Mouse (Mus musculus): Measurements from ENCODE around the gene Tctn1.
A peak's percentile ranks its signal among the peaks of the same experiment; 100 is the strongest.

Tctn1 gene

DNA sequence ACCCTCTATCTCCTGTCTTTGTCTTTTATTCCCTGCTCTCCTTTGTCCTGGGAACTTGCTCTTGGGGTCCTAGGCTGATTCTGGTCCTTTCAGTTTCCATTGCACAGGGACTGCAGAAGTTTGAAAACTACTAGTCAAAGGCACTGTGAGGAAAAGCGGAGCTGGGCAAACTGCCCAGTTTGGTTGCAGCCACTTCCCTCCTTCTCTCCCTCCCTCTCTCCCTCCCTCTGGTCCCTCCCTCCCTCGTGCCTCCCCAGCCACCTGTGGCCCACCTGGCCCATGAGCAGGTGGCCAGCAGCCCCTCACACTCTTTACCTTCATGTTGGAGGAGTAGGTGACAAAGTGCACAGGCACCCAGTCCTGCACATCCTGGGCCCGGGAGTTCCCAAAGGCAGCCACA lies 19.1 kb downstream of the Tctn1 start:
- no peak for DNase-seq

DNA sequence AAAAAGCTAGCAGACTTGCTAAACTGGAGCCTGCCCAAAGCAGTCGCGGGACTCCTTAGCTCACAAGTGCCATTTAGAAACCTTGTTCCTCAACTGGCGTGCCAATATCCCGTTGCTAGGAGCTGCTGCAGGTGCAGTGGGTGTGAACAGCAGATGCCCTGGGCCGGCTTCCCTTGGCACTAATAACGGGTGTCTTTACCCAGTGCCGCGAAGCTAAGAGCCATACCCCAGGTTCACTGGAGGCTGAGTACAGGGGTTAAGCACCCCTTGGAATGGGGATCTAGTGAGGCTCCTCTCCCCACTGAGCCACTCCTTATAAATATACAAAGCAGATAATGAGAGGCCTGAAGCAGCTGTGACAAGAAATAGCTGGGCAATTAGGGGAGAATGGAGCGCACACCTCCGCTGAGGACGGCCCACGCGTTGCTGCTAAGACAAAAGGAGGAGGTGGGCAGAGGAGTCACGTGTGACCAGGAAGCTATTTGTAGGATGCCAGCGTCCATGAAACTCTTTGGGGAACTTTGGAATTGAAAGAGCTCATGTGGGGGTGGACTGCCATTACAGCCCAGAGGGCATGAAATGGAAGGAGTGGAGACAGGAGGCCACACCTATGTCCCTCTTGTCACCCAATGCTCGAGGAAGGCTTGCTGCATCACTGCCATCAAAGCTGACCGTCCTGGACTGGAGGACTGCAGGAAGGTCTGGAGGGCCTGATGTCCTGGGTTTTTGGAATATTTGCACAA lies 20.3 kb downstream of the Tctn1 start:
- no peak for DNase-seq

DNA sequence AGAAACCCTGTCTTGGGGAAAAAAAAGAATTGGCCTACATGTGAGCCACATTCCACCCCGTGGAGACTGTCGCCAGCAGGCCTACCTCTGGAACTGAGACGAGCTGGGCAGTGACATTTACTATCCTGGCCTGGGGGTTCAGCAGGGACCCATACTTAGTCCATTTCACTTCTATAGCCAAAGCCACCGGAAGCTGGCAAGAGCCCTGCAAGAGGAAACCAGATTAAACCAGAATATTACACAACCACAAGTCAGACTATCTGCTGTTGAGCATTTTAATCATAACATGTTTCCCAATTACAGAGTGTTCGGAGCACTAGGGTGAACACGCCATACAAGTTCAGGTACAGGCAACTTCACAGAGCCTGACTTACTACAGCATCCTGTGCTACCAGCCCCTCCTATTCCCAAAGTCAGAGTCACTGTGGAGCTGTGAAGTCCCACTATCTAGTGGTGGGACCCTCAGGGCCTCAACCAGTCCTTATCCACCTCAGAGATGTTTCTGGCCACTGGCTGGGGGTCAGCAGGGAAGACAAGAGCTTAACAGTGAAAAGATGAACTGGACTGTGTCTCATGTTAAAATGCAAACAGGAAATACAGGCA lies 21.6 kb downstream of the Tctn1 start:
- no peak for DNase-seq

DNA sequence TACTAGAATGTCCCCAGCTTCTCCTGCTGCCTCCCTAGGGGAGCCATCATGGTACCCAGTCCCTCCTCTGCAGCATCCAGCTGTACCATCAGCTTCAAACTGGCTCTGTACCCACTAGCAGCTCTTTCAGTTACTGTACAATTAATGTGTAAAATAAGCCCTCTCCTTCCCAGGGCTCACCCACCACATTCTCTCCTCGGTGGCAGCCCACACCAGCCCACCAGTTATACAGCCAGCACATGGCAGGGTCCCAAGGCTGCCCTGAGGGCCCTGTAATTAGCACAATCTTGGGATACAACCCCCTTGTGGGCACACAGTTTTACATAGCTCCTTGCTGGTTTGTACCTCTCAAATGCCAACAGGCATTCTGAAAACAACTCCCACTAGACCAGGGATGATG lies 23.3 kb downstream of the Tctn1 start:
- DNase-seq, result no peak

DNA sequence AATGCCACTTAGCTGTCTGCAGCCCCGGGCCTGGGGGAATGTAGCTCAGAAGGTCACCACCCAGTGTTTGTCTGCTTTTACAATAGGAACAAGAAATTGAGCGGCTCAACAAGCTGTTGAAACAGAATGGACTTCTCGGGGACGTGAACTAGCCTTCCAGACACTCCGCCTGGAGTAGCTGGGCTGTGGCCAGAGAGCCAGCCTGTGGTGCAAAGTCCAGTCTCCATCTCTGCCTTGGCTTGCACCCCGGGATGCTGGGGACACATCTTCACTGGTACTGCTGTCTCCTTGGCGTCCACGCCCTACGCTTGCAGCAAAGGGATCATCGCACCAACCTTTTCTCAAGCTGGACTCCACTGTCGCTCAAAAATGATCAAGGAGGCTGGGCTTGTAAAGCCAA lies 23.7 kb downstream of the Tctn1 start:
- DNase-seq, result no peak

DNA sequence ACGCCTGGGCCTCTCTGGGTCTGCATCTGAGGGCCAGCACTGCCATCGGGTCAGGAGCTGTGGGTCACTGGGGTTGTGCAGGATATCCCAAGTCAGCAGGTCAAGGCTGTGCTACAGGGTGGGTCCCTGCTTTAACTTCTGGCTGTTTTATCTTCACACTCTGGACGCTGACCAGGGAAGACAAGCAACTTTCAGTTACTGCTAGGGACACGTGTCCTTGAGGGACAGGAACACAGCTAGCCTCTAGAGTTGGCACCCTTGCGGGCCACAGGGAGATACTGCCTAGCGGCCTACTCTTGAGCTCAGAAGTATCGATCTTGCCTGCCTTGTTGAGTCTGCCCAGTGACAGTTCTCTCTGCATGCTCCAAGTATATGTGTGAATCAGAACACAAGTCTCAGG lies 24.6 kb downstream of the Tctn1 start:
- DNase-seq, result no peak

DNA sequence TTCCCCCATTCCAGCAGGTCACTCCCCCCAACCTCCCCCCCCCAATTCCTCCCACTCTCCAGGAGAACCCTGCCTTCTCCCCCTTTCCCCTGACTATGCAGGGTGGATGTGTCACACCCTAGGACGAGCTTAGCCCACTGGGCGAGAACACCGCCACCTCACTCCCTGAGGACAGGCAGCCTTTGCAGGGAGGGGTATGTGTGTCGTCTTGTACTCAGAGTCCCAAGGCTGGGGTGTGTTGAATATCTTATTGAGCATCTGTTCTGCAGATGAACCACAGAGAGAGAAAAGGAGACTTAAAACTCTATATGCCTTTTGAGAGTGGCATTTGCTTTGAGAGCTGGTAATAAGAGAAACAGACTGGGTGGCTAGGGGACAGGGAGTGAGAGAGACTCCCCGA lies 27.1 kb downstream of the Tctn1 start:
- DNase-seq, result no peak

DNA sequence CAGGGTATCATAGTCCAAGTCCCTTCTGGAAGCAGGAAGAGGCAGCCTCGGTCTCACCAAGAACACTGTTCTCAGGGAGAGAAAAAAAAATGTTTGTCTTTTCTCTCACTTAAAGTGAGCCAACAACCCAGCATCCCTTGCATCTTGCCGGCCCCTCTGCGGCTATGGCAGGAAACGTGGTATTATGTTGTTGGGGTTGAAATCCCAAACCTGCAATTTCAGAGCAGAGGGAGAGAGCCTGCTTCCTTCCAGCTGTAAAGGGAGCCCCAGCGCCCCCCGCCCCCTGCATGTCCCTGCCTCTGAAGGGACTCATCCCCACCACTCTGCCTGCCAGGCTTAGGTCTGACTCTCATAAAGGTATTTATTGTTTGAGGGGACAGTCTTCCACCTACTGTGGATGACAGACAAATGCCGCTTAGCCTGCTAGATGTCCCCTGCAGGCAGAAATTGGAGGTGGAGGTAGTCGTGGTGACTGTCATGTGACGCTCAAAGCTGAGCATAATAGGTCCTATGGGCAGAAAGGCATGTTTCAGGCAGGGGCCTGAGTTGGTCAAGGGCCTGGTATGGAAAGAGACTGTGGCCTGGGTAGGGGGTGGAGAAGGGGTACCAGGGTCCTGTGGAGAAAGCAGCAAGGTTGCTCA lies 28.9 kb downstream of the Tctn1 start:
- peak; percentile 79 for DNase-seq

DNA sequence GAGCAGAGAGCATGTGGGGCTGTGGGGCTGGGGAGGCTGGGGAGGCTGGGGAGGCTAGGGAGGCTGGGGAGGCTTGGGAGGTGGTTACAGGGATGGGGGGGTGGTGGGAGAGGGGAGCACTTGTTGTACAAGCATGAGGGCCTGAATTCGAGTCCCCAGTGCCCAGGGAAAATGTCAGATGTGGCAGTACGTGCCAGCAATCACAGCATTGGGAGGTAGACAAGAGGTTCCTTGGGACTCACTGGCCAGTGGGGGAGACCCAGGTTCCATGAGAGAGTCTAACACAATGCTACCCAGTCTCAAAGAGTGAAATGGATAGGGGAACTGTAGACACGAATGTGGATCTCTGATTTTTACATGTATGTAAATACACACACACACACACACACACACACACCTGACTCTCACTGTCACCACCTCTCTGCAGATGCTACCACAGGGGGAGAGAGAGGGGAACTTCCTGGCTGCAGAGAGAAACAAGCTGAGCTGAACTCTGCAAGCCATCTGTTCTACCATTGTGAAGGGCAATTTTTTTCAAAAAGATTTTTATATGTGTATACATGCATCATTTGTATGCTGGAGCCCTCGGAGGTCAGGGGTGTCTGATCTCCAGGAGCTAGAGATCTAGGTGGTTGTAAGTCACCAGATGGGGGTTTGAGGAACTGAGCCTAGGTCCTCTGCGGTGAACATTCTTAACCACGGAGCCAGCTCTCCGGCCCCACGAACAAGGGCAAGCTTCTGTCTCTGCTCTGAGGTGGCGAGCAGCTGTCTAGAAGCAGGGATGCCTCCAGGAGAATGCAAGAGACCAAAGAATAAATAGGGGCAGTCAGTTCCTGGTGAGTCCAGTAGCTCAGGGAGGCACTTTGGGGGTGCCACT lies 29.7 kb downstream of the Tctn1 start:
- peak; percentile 74 for DNase-seq

DNA sequence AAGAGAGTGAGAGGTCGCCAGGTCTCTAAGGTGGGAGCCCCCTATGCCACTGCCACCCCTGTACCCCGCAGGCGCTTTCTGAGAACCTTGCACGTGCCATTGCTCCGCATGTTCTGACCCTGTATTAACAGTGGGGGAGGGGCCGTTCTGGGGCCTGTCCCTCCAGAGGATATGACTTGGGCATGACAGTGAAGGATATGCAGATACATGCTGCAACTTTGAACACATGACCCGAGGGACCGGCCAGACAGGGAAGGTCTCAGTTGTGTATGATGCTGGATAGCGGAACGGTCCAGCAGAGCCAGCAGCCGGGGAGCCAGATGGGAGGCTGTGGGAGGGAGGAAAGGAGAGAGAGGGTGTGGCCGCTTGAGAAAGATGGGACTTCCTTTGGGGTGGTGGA lies 30.6 kb downstream of the Tctn1 start:
- DNase-seq, result peak; percentile 47

DNA sequence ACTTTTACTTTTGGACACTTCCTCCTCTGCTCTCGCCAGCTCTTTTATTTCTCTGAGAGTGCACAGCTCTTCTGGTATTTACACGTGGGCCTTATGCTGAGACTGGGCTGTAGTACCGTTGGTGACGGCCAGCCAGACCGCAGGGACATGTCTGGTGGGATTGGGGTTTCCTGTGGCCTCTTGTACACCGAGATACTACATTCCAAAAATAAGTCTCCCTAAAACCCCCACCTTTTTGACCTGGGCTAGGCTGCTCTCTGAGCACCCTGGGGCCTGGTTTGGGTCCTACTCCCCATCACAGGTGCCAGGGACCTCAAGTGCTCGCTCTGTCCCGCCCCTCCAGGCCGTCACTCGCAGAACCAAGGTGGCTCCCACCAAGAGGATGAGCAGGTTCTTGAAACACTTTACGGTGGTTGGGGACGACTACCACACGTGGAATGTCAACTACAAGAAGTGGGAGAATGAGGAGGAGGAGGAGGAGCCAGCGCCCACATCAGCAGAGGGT lies 31.1 kb downstream of the Tctn1 start:
- DNase-seq, result no peak

DNA sequence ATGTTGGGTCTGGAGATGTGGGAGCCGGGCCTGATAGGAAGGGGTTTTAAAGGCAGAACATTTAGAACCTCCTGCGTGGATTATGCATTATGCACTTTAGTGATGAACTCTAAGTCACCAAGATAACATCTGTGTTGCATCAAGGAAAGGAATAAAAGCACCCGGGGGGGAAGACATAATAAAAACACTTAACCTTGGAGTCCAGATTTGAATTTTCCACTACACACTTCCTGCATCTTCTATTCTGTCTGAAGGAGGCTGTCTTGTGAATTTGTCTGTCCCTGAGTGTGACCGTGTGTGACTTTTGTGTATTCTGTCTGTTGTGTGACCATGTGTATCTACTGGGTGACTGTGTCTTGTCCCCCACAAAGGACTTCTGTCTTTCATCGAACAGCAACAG lies 32.3 kb downstream of the Tctn1 start:
- no peak for DNase-seq

DNA sequence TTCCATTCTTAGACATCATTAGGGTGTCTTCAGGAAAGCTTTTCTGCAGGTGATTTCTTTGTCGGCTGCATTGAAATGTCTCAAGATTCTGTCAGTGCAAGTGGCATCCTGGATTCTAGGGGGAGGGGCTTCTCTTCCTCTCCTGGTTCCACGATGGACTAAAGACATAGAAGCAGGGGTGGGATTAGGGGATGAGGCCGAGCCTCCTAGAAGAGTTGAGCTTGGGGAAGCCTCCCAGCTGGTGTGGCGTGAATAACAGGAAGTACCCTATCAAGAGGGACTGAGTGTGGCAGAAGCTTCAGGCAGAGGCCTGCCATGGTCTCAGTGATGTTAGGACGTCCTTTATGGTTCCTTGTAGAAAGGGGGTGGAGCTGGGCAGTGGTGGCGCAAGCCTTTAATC lies 32.8 kb downstream of the Tctn1 start:
- peak; percentile 39 for DNase-seq

DNA sequence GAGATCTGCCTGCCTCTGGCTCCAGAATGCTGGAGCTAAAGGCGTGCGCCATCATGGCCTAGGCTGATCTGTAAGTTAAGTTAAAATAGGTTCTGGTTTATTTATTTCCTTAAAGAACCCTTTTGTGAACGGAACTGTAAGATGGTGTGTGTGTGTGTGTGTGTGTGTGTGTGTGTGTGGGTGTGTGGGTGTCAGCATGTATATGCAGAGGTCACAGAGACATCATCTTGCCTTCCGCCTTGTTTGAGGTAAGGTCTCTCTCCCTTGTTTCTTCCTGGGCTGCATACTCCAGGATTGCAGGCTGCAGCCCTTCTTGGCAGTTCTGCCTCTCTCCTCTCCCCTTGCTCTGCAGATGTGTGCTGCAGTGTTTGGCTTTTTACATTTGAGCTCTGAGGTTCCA lies 33.4 kb downstream of the Tctn1 start:
- peak; percentile 44 for DNase-seq

DNA sequence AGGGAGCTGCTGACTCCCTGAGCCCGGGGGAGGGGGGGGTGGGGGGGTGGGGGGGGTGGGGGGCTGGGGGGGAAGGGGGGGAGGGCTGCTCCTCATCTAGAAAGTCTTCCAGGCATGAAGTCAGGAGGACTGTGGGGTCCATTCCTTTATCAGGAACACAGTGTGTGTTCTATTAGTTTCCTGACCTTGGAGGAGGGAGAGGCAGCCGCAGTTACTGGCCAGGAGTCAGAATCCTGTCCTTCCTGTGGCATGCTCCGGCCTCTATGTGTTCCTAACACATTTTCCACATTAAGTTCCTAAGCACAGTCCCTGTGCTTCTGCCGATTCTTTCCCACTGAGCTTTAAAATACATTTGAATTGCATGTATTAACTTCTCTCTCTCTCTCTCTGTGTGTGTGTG lies 35.5 kb downstream of the Tctn1 start:
- no peak for DNase-seq

DNA sequence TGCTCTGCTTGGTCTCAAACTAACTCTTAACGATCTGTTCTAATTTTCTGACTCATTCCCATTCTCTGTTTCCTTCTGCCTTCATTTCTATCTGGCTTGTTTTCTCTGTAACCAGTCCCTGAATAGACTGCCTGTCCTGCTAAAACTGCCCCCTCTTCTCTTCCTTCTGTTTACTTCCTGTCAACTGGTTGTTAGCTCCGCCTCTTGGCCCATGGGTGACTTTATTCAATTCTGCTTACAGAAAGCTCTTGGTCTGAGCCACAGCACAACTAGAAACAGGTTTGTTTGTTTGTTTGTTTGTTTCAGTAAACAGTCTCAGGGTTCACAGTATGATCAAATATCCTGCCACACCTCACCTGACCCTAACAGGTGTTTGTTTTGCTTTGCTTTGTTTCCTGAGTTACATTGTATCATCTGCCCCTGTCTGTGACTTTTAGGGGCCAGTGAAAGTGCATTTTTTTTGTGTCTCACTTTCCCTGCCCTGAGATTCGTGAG lies 35.9 kb downstream of the Tctn1 start:
- no peak for DNase-seq

DNA sequence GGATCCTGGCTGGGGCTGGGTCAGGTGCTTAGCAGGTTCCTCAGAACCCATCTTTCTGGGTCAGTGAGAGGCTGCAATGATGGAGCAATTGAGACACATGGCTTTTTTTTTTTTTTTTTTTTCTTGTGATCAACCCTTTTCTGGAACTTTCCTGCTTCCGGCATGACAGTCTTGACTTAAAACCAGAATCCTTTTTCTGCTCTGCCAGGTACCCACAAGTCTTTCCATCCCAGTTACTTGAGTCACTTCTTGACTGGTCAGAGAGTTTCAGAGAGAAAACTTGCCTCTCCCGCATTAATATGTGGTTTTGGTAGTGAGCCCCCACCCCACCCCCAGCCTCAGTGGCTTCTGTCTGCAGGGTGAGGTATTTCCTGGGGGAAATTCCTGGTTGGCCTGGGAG lies 40.0 kb downstream of the Tctn1 start:
- no peak for DNase-seq

DNA sequence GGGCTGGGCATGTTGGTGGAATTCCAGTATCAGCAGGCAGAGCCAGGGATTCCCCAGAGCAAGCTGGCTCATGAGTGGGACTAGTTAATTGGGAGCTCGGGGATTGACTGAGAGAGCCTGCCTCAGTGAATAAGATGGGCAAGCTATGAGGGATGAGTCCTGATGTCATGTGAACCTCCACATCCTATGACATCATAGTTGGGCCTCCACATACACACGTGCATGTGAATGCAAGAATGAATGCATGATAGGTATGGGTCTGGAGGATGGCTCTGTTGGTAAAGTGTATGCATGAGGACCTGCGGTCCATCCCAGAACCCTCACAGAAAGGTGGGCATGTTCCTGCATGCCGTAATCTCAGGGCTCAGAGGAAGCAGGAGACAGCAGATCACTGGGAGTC lies 43.2 kb downstream of the Tctn1 start:
- DNase-seq, result no peak

DNA sequence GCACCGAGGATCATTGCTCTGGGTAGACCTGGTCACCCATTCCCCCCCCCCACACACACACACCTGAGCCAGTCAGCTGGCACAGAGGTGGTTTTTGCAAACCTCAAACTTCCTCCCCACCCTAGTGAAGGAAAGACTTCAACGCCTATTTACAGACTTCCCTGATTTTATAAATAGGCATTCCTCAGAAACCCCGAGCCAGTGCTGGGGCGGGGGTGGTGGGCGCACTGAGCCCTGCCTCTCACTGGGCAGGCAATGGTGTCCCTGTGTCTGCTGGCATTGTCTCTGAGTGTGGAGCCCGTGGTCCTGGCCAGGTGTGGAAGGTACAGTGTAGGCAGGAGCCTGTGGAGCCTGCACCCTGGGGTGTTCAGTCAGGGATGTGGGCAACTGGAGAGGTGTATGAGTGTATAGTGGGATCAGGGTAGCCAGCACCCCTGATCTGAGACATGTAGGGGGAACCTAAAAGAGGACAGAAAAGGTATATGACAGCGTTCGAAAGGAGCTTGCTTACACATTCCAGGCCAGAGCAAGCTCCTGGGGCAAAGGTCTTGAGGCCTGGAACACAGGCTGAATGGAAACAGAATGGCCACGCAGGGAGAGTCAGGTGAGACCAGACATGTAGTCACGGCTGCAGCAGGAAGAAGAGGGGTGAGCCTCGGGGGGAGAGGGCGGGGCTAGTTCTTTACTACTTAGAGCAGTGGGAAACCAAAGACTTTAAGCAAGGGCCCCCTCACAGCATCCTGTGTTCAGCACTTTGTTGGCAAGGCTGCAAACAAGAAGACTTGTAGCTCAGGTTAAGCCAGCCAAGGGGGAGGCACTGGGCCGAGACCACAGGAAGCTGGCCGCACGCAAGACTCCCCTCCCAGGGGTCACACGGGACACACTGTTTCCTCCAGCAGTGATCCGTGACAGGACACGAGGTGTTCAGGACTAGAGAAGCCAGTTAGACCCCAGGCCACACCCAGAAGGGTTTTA lies 44.3 kb downstream of the Tctn1 start:
- peak; percentile 81 for DNase-seq

DNA sequence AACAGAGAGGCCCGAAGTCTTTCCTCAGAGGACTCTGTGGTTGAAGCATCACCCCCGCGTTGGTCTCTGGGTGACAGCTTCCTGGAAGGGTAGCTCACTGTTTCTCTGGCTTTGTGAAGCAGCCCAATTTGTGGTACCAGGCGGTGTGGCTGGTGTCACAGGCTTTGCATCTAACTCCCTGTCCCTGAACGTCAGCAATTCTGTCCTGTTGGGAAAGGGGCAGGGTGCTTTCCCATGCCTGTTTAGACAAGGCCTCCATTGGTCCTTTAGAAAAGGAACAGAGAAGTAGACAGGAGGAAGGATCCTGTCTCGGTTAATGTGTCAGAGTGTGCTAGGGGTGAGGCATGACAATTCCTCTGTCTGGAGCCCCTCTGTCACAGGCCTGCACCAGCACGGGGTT lies 45.3 kb downstream of the Tctn1 start:
- DNase-seq, result peak; percentile 55

DNA sequence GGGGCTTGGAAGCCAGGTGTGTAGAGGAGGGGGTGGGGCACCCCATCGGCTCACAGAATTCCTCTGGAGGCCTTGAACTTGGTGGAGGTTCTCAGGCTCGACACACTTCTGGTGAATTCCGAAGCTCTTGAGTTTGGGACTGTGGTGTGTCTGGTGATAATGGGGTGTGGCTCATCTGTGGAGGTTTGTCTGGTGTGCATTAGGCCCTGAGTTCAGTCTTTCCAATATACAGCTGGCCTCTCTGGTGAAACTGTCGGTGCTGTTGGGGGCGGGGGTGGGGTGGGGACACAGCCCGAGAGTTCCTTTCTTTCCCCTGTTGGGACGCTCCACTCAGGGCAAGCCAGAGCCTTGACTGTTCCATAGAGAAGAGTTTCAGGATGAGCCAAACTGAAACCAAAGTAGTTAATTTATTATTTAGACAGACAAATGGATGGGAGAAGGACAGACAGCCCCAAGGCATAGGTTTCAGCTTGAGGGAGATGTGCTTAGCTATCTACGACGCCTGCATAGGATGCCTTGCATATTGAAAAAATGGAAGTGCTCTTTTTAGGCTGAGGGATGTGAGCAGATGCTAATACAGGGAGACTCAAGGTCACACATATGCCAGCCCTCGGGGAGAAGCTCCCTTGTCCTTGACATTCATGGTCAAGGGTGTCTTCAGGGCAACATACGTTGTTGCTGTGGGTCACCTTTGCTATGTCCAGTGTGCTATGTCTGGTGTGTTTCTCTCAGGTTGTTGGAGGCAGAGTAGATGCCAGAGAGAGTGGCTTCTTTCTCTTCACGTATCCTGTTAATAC lies 46.0 kb downstream of the Tctn1 start:
- no peak for DNase-seq

Data from thymus, postnatal 25 days (tissue).